Mouse (Mus musculus) liver, embryonic 14.5 days (tissue): ENCODE measurements around the gene Xylt1. TPM values are rescaled to one million over a fixed set of nuclear protein-coding genes. Genes with fewer than 3 reads are reported as not detected.

Source experiments
- ATAC-seq: fragments of 200-750 bp; cut with Nextera tagmentation; 2 replicates; pipeline ENCODE4 v1.8.0; 2017; ENCODE audit warnings: moderate number of reproducible peaks, mild to moderate bottlenecking, moderate library complexity; ENCODE audit not compliant: insufficient read depth
- DNase-seq, 3 experiments: peaks; one replicate each; pipeline ENCODE4 v3.0.0-alpha.2; 2012 to 2013; ENCODE audit warnings: low read depth in 3 of 3, low spot score in 3 of 3
- H3K27ac ChIP-seq: fragments of 300-500 bp; sonication (generic); 2 replicates; pipeline ENCODE4 v1.5.1; 2014; ENCODE audit warnings: moderate library complexity, mild to moderate bottlenecking, control low read depth, inconsistent platforms
- H3K27me3 ChIP-seq: fragments of 300-500 bp; sonication (generic); 2 replicates; pipeline ENCODE4 v1.6.1; 2014; ENCODE audit warnings: mild to moderate bottlenecking, low read length, moderate library complexity; ENCODE audit not compliant: control insufficient read depth, insufficient read depth
- H3K36me3 ChIP-seq: fragments of 300-500 bp; sonication (generic); replicated peaks from 2 replicates; pipeline ENCODE4 v1.6.1; 2014; ENCODE audit warnings: low read depth; ENCODE audit not compliant: control insufficient read depth, insufficient read depth
- H3K4me1 ChIP-seq, 2 experiments: fragments of 200-500 bp in 1 of 2; fragments of 300-500 bp in 1 of 2; sonication (generic) in 1 of 2; replicated peaks; 2 replicates each; pipeline ENCODE4 v1.6.1; 2012 to 2014; ENCODE audit warnings: antibody characterized with exemption in 1 of 2, inconsistent platforms in 1 of 2, low read length in 1 of 2; ENCODE audit not compliant: control insufficient read depth in 2 of 2, insufficient read depth in 2 of 2
- H3K4me2 ChIP-seq: fragments of 300-500 bp; sonication (generic); 2 replicates; pipeline ENCODE4 v1.6.1; 2014; ENCODE audit warnings: low read depth, mild to moderate bottlenecking, control low read depth, moderate library complexity
- H3K4me3 ChIP-seq, 2 experiments: fragments of 200-500 bp in 1 of 2; fragments of 300-500 bp in 1 of 2; sonication (generic) in 1 of 2; 2 replicates each; pipeline ENCODE4 v1.5.1; 2012 to 2014; ENCODE audit warnings: low read depth in 2 of 2, low read length in 2 of 2, mild to moderate bottlenecking in 2 of 2, control low read depth in 1 of 2, inconsistent platforms in 1 of 2, moderate library complexity in 1 of 2; ENCODE audit not compliant: insufficient read depth in 1 of 2
- H3K9ac ChIP-seq: fragments of 300-500 bp; sonication (generic); replicated peaks from 2 replicates; pipeline ENCODE4 v1.6.1; 2014; ENCODE audit warnings: mild to moderate bottlenecking, control low read depth, moderate library complexity
- H3K9me3 ChIP-seq: fragments of 300-500 bp; sonication (generic); 2 replicates; pipeline ENCODE4 v1.6.1; 2016; ENCODE audit warnings: low read length, mixed read lengths; ENCODE audit not compliant: control insufficient read depth
- CTCF ChIP-seq: IDR thresholded peaks from 2 replicates; pipeline ENCODE4 v1.5.1; 2016; ENCODE audit warnings: antibody characterized with exemption, low read depth, control low read depth
- EP300 ChIP-seq: IDR thresholded peaks from 2 replicates; pipeline ENCODE4 v1.6.1; 2016; ENCODE audit warnings: antibody characterized with exemption, low read depth
- WGBS: fragments of 180-500 bp; shearing (Covaris S2); extraction: QIAGEN DNeasy Blood & Tissue Kit; methylation state at CpG from one replicate; pipeline ENCODE4 v1.1.7; 2014; ENCODE audit not compliant: insufficient replicate concordance; 5-methylcytosine and 5-hydroxymethylcytosine counted together
- polyA plus RNA-seq, 2 experiments: library from polyadenylated mRNA; depleted of rRNA in 1 of 2; stranded (reverse) in 1 of 2; unstranded in 1 of 2; fragments of >200 nt; fragmentation: Nextera tagmentation in 1 of 2; extraction: Ambion mirVana in 1 of 2; gene quantifications; 2 replicates each; pipeline versions ENCODE4 v1.2.1 to v1.2.3; 2012 to 2014

The Xylt1 gene
- polyA plus RNA-seq, 2 experiments, result 0.27 to 0.40 TPM

DNA sequence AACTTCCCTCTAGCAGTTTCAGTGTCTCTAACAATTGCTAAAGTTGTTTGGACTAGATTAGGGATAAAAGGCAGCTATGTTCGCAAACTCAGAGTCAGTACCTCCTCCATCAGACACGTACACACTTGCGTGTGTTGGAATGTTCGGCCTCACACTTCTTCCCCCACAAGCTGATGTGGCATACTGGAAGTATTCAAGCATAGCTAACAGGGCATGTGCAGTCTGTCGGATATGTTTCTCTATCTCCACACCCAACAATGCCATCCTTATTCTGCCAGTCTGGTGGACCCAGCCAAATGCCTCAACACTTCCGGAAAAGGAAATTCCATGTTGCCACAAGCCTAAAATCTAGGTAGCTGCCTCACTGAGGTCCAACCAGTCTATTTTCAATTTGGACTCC is 319.3 kb downstream of the Xylt1 start:
- ATAC-seq (no peak), DNase-seq (no peak)
- no peaks in the 10 kb centered on the region for H3K27me3 ChIP-seq
- no peaks in the 10 kb centered on the region for H3K4me1 ChIP-seq
- no peak for TF ChIP-seq CTCF
- TF ChIP-seq EP300, result no peak
- H3K27ac ChIP-seq, result no peak overlapping the region
- no peak overlapping the region for H3K4me3 ChIP-seq
- WGBS, result 68% methylated on average over 6 of the region's 6 CpGs
- no peak overlapping the region for H3K9ac ChIP-seq
- H3K9me3 ChIP-seq, result no peaks in the 10 kb centered on the region
- H3K36me3 ChIP-seq, result no peaks in the 10 kb centered on the region
- H3K4me2 ChIP-seq, result no peak overlapping the region

DNA sequence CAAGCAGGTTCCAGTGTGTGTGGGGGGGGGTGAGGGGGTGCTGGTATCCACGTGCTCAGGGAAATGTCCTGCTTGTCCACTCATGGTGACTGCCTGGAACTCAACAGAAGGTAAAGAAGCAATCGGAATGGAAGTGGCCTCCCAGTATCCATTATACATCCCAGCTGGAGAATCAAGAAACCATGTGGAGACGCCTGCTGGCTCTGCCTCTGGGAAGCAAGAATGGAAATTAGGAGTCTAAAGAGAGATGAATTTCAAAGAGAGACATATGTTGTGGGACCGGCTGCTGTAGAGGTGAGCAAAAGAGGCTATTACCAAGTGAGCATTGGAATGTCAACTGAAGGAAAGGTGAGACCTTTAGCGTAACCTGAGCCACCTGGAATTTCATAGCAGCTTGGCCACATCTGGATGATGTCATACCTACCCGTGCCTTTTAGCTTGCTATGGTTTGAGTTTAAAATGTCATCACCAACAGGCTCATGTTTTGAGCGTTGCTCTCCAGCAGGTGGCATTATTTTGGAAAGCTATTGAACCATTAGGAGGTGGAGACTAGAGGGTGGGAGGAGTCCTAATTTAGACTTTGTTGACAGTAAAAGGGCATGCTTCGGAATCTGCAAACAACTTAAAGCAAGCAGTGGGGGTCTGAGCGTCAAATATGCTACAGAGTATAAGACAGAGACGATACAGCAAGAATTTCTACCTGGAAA is 329.3 kb downstream of the Xylt1 start:
- TF ChIP-seq EP300, result no peak
- no peak for TF ChIP-seq CTCF
- no peak overlapping the region for H3K4me3 ChIP-seq
- H3K4me1 ChIP-seq, result no peaks in the 10 kb centered on the region
- H3K9me3 ChIP-seq, result no peaks in the 10 kb centered on the region
- no peak overlapping the region for H3K4me2 ChIP-seq
- no peak overlapping the region for H3K9ac ChIP-seq
- H3K27ac ChIP-seq, result no peak overlapping the region
- 48% methylated on average over 10 of the region's 10 CpGs for WGBS
- ATAC-seq (no peak), DNase-seq (no peak)
- no peaks in the 10 kb centered on the region for H3K36me3 ChIP-seq
- H3K27me3 ChIP-seq, result no peaks in the 10 kb centered on the region

DNA sequence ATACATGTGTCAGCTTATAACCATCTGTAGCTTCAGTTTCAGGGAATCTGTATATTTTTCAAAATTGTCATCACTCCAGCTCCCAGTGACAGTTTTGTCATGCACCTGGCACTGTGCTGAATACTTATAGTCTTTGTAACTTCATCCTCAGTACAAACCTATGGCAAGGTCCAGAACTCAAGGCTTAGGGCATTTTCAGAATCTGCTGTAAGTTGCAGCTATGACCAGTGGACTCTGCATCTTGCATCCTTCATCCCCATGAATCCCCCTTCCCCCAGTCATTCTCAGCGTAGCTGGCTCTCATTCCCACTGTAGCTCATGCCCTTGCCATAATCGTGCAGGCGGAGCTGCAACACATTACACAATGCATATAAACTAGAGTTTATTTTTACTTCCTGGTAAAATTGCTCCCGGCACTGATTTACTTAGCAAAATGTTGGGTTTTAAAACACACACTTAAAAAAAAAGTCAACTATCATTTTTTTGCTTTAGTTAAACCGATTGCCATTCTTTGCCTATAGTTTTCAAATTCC is 336.2 kb downstream of the Xylt1 start:
- H3K4me1 ChIP-seq, result no peaks in the 10 kb centered on the region
- no peak for TF ChIP-seq CTCF
- no peak for TF ChIP-seq EP300
- H3K36me3 ChIP-seq, result no peaks in the 10 kb centered on the region
- H3K9ac ChIP-seq, result no peak overlapping the region
- H3K9me3 ChIP-seq, result no peaks in the 10 kb centered on the region
- H3K27ac ChIP-seq, result no peak overlapping the region
- no peaks in the 10 kb centered on the region for H3K27me3 ChIP-seq
- no peak for ATAC-seq
- DNase-seq, result no peak
- no peak overlapping the region for H3K4me2 ChIP-seq
- H3K4me3 ChIP-seq, result no peak overlapping the region
- 57% methylated on average over 5 of the region's 5 CpGs for WGBS

DNA sequence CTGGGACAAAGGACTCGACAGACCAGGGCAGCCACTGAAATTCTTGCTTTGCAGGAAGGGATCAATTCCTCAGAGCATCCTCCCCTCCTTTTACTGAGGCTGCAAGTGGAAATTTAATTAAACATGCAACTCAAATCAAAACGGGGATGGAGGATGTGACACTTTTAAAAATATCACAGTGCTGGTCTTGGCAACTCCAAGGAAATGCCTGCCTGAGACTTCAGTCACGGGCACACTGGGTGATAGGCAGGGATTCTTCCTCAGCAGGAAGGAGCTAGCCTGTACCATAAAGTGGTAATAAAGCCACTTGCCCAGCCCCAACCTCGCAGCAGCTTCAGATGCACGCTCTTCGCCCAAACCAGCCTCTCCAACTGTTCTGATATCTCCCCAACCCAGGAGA is 339.6 kb downstream of the Xylt1 start:
- H3K9me3 ChIP-seq, result no peaks in the 10 kb centered on the region
- no peak overlapping the region for H3K4me3 ChIP-seq
- DNase-seq (no peak), ATAC-seq (no peak)
- H3K27me3 ChIP-seq, result no peaks in the 10 kb centered on the region
- H3K36me3 ChIP-seq, result no peaks in the 10 kb centered on the region
- 38% methylated on average over 6 of the region's 6 CpGs for whole genome bisulfite sequencing
- H3K27ac ChIP-seq, result no peak overlapping the region
- H3K4me1 ChIP-seq, result no peaks in the 10 kb centered on the region
- H3K9ac ChIP-seq, result no peak overlapping the region
- no peak overlapping the region for H3K4me2 ChIP-seq
- TF ChIP-seq CTCF (no peak), EP300 (no peak)
